Mouse (Mus musculus): ENCODE data around the gene Acsbg2.

DNA sequence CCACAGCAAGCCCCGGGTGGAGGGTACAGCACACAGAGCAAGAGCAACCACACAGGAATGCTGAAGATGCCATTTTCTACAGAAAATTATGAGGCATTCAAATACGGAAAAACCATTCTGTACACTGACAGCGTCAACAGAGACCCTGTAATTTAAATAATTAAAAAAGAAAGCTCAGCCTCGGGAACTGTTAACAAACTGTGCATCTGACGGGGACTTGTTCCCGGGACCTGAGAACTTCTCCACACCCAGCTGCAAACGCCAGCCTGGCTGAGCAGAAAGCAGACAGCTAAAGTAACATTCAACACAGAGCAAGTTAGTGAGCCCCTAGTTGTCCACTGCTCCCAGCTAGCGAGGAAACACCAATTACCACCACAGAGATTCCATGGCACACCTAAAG, 72.2 kb downstream of the Acsbg2 start:
- no peak for TF ChIP-seq CTCF (IDR thresholded peaks at IDR 0.05)
- TF ChIP-seq POLR2A (IDR thresholded peaks at IDR 0.05; ENCODE audit: insufficient read depth, low read depth, low read length) = no peak

Data from heart, adult 2 months (tissue).